Mouse (Mus musculus) CH12.LX (cell line): Measurements from ENCODE around the gene Eif3a.

Source experiments
- EP300 ChIP-seq: IDR thresholded peaks from 2 replicates; pipeline ENCODE4 v1.6.1; 2011; ENCODE audit warnings: low read length, improper control_type of control experiment
- MAX ChIP-seq: IDR thresholded peaks from 2 replicates; pipeline ENCODE4 v1.6.1; 2011; ENCODE audit warnings: low read length, improper control_type of control experiment
- NRF1 ChIP-seq: IDR thresholded peaks from 2 replicates; pipeline ENCODE4 v1.6.1; 2014; ENCODE audit warnings: low read depth, mild to moderate bottlenecking, inconsistent platforms, low read length, improper control_type of control experiment, moderate library complexity
- TBP ChIP-seq: conservative IDR thresholded peaks from 2 replicates; pipeline ENCODE4 v1.6.1; 2011; ENCODE audit warnings: low read depth, low read length, improper control_type of control experiment
- USF1 ChIP-seq: IDR thresholded peaks from 2 replicates; pipeline ENCODE4 v1.6.1; 2014; ENCODE audit warnings: low read depth, mild to moderate bottlenecking, inconsistent platforms, low read length, improper control_type of control experiment

GRCm38 (mm10) chr19:60755438-60756191, 34.8 kb downstream of the Eif3a start, which contains the start of gene Nanos1:
- no peak for TF ChIP-seq EP300
- no peak for TF ChIP-seq TBP
- TF ChIP-seq USF1 = no peak
- TF ChIP-seq MAX = no peak
- TF ChIP-seq NRF1 = peak; percentile 20; the same call in 1 of the 2 replicates
